Mouse (Mus musculus) midbrain, embryonic 12.5 days (tissue): ENCODE results near the gene Nufip2. TPM values are rescaled to one million over a fixed set of nuclear protein-coding genes. Genes with fewer than 3 reads are reported as not detected.

Experiments used
- ATAC-seq: fragments of 200-750 bp; cut with Nextera tagmentation; 2 replicates; pipeline ENCODE4 v1.8.0; 2017; ENCODE audit warnings: low read depth, moderate TSS enrichment, moderate library complexity; ENCODE audit not compliant: low FRiP score
- H3K27ac ChIP-seq: fragments of 300-500 bp; sonication (generic); replicated peaks from 2 replicates; pipeline ENCODE4 v1.5.1; 2016; ENCODE audit warnings: mild to moderate bottlenecking
- H3K27me3 ChIP-seq: fragments of 300-500 bp; sonication (generic); 2 replicates; pipeline ENCODE4 v1.6.1; 2016; ENCODE audit warnings: mild to moderate bottlenecking
- H3K36me3 ChIP-seq: fragments of 300-500 bp; sonication (generic); 2 replicates; pipeline ENCODE4 v1.6.1; 2016
- H3K4me1 ChIP-seq: fragments of 300-500 bp; sonication (generic); 2 replicates; pipeline ENCODE4 v1.6.1; 2016
- H3K4me2 ChIP-seq: fragments of 300-500 bp; sonication (generic); replicated peaks from 2 replicates; pipeline ENCODE4 v1.6.1; 2016; ENCODE audit warnings: mild to moderate bottlenecking, moderate library complexity
- H3K4me3 ChIP-seq: fragments of 300-500 bp; sonication (generic); 2 replicates; pipeline ENCODE4 v1.5.1; 2016; ENCODE audit warnings: mild to moderate bottlenecking
- H3K9ac ChIP-seq: fragments of 300-500 bp; sonication (generic); replicated peaks from 2 replicates; pipeline ENCODE4 v1.6.1; 2016; ENCODE audit warnings: mild to moderate bottlenecking, moderate library complexity
- H3K9me3 ChIP-seq: fragments of 300-500 bp; sonication (generic); 2 replicates; pipeline ENCODE4 v1.6.1; 2016; ENCODE audit warnings: mild to moderate bottlenecking
- WGBS: fragments of 180-500 bp; shearing (Covaris S2); methylation state at CpG from one replicate; pipeline ENCODE4 v1.1.7; 2016; 5-methylcytosine and 5-hydroxymethylcytosine counted together
- polyA plus RNA-seq: library from polyadenylated mRNA; unstranded; fragments of >200 nt; fragmentation: Nextera tagmentation; extraction: Ambion mirVana; gene quantifications from 2 replicates; pipeline ENCODE4 v1.2.1, GENCODE M21; 2016

Gene Nufip2
- polyA plus RNA-seq, 1 experiment from 2014 or later = 5.0 TPM

- H3K27ac ChIP-seq = no peak overlapping the region
- no peak overlapping the region for H3K4me2 ChIP-seq
- ATAC-seq = no peak
- no peaks in the 10 kb centered on the region for H3K27me3 ChIP-seq
- no peaks in the 10 kb centered on the region for H3K36me3 ChIP-seq
- WGBS = 74% methylated on average over 4 of the region's 4 CpGs
- H3K4me1 ChIP-seq = no peaks in the 10 kb centered on the region
- H3K4me3 ChIP-seq = no peak overlapping the region
- no peak overlapping the region for H3K9ac ChIP-seq
- H3K9me3 ChIP-seq = peaks cover 4% of the 10 kb centered on the region; the same call in 1 of the 2 replicates
Measured at GRCm38 (mm10) chr11:77673428-77673991, 12.4 kb upstream of the Nufip2 start.

- Histone ChIP-seq H3K4me3 (no peak overlapping the region), H3K27me3 (peaks cover 7% of the 10 kb centered on the region; the same call in 1 of the 2 replicates), H3K4me1 (peaks cover 3% of the 10 kb centered on the region; the same call in 1 of the 2 replicates), H3K36me3 (no peaks in the 10 kb centered on the region), H3K27ac (no peak overlapping the region), H3K9me3 (no peaks in the 10 kb centered on the region), H3K4me2 (no peak overlapping the region), H3K9ac (no peak overlapping the region)
- whole genome bisulfite sequencing = 5% methylated on average over 2 of the region's 2 CpGs
- no peak for ATAC-seq
Measured at GRCm38 (mm10) chr11:77680018-77680417, 5.9 kb upstream of the Nufip2 start.

- H3K9me3 ChIP-seq = no peaks in the 10 kb centered on the region
- H3K4me2 ChIP-seq = no peak overlapping the region; the same call in 1 of the 2 replicates
- no peak overlapping the region for H3K27ac ChIP-seq
- no peak for ATAC-seq
- H3K36me3 ChIP-seq = no peaks in the 10 kb centered on the region
- peaks cover 11% of the 10 kb centered on the region for H3K4me1 ChIP-seq
- WGBS = 73% methylated on average over 2 of the region's 2 CpGs
- H3K4me3 ChIP-seq = no peak overlapping the region
- no peak overlapping the region for H3K9ac ChIP-seq
- peaks cover 7% of the 10 kb centered on the region; the same call in 1 of the 2 replicates for H3K27me3 ChIP-seq
Measured at GRCm38 (mm10) chr11:77684896-77685295, 1.1 kb upstream of the Nufip2 start.

GRCm38 (mm10) chr11:77686346-77686840 lies 438 bp downstream of the Nufip2 start:
- Histone ChIP-seq H3K9ac (peak overlapping the region; percentile 99), H3K9me3 (no peaks in the 10 kb centered on the region), H3K4me2 (peak overlapping the region; percentile 64), H3K36me3 (peaks cover under 1% of the 10 kb centered on the region; the same call in 1 of the 2 replicates), H3K4me1 (peaks cover 13% of the 10 kb centered on the region), H3K4me3 (peak overlapping the region; percentile 99), H3K27me3 (peaks cover 7% of the 10 kb centered on the region; the same call in 1 of the 2 replicates), H3K27ac (peak overlapping the region; percentile 98)
- WGBS = 1% methylated on average over 21 of the region's 30 CpGs
- ATAC-seq = peak; percentile 55

- Histone ChIP-seq H3K36me3 (peaks cover 6% of the 10 kb centered on the region), H3K4me2 (peak overlapping the region; percentile 64), H3K27ac (peak overlapping the region; percentile 98), H3K9ac (peak overlapping the region; percentile 99), H3K27me3 (peaks cover 7% of the 10 kb centered on the region; the same call in 1 of the 2 replicates), H3K4me3 (peak overlapping the region; percentile 99), H3K4me1 (peaks cover 14% of the 10 kb centered on the region), H3K9me3 (no peaks in the 10 kb centered on the region)
- whole genome bisulfite sequencing = 0% methylated on average over 42 of the region's 76 CpGs
- peak; percentile 28 for ATAC-seq
Measured at GRCm38 (mm10) chr11:77686841-77687540, 1.0 kb downstream of the Nufip2 start.

GRCm38 (mm10) chr11:77687541-77688131 lies 1.7 kb downstream of the Nufip2 start:
- Histone ChIP-seq H3K27ac (peak overlapping the region; percentile 98), H3K9ac (peak overlapping the region; percentile 99), H3K4me2 (peak overlapping the region; percentile 64), H3K36me3 (peaks cover 13% of the 10 kb centered on the region), H3K4me3 (peak overlapping the region; percentile 99), H3K27me3 (peaks cover 5% of the 10 kb centered on the region; the same call in 1 of the 2 replicates), H3K4me1 (peaks cover 20% of the 10 kb centered on the region), H3K9me3 (no peaks in the 10 kb centered on the region)
- ATAC-seq = no peak
- WGBS = under 1% methylated on average over 35 of the region's 40 CpGs

- peaks cover 15% of the 10 kb centered on the region for H3K4me1 ChIP-seq
- no peak overlapping the region for H3K4me3 ChIP-seq
- H3K27me3 ChIP-seq = no peaks in the 10 kb centered on the region
- H3K9me3 ChIP-seq = 0 out of 2 replicates have a peak, but pooled peaks cover 4% of the 10 kb centered on the region
- H3K9ac ChIP-seq = no peak overlapping the region
- peaks cover 53% of the 10 kb centered on the region for H3K36me3 ChIP-seq
- 94% methylated on average over 3 of the region's 3 CpGs for WGBS
- H3K27ac ChIP-seq = no peak overlapping the region
- no peak overlapping the region for H3K4me2 ChIP-seq
- ATAC-seq = no peak
Measured at GRCm38 (mm10) chr11:77693026-77693425, 7.1 kb downstream of the Nufip2 start.

- ATAC-seq = no peak
- no peaks in the 10 kb centered on the region for H3K27me3 ChIP-seq
- no peak overlapping the region for H3K27ac ChIP-seq
- peaks cover 65% of the 10 kb centered on the region for H3K36me3 ChIP-seq
- WGBS = 88% methylated on average over 2 of the region's 2 CpGs
- no peak overlapping the region for H3K4me2 ChIP-seq
- H3K4me3 ChIP-seq = no peak overlapping the region
- H3K9ac ChIP-seq = no peak overlapping the region
- 0 out of 2 replicates have a peak, but pooled peaks cover 4% of the 10 kb centered on the region for H3K9me3 ChIP-seq
- H3K4me1 ChIP-seq = peaks cover 4% of the 10 kb centered on the region
Measured at GRCm38 (mm10) chr11:77697232-77697631, 11.3 kb downstream of the Nufip2 start.

GRCm38 (mm10) chr11:77705920-77706319 lies 20.0 kb downstream of the Nufip2 start:
- WGBS = 94% methylated on average over 3 of the region's 3 CpGs
- no peak overlapping the region for H3K9ac ChIP-seq
- no peaks in the 10 kb centered on the region for H3K9me3 ChIP-seq
- ATAC-seq = no peak
- H3K27me3 ChIP-seq = no peaks in the 10 kb centered on the region
- no peak overlapping the region for H3K4me2 ChIP-seq
- no peak overlapping the region for H3K27ac ChIP-seq
- no peak overlapping the region for H3K4me3 ChIP-seq
- H3K36me3 ChIP-seq = peaks cover 43% of the 10 kb centered on the region
- no peaks in the 10 kb centered on the region for H3K4me1 ChIP-seq

GRCm38 (mm10) chr11:77709039-77709438 lies 23.1 kb downstream of the Nufip2 start:
- Histone ChIP-seq H3K27ac (no peak overlapping the region), H3K9me3 (no peaks in the 10 kb centered on the region), H3K4me1 (no peaks in the 10 kb centered on the region), H3K4me3 (no peak overlapping the region), H3K36me3 (peaks cover 33% of the 10 kb centered on the region), H3K4me2 (no peak overlapping the region), H3K27me3 (no peaks in the 10 kb centered on the region), H3K9ac (no peak overlapping the region)
- no peak for ATAC-seq
- 83% methylated on average over 3 of the region's 3 CpGs for WGBS

- Histone ChIP-seq H3K27ac (no peak overlapping the region), H3K4me2 (no peak overlapping the region), H3K4me3 (no peak overlapping the region), H3K4me1 (no peaks in the 10 kb centered on the region), H3K36me3 (0 out of 2 replicates have a peak, but pooled peaks cover 4% of the 10 kb centered on the region), H3K9me3 (no peaks in the 10 kb centered on the region), H3K9ac (no peak overlapping the region), H3K27me3 (no peaks in the 10 kb centered on the region)
- 96% methylated on average over 3 of the region's 3 CpGs for WGBS
- no peak for ATAC-seq
Measured at GRCm38 (mm10) chr11:77713736-77714135, 27.8 kb downstream of the Nufip2 start.

GRCm38 (mm10) chr11:77719055-77719454 lies 33.1 kb downstream of the Nufip2 start:
- H3K27me3 ChIP-seq = no peaks in the 10 kb centered on the region
- no peaks in the 10 kb centered on the region for H3K36me3 ChIP-seq
- H3K9me3 ChIP-seq = no peaks in the 10 kb centered on the region
- no peak overlapping the region for H3K27ac ChIP-seq
- H3K4me2 ChIP-seq = no peak overlapping the region
- no peaks in the 10 kb centered on the region for H3K4me1 ChIP-seq
- no peak for ATAC-seq
- no peak overlapping the region for H3K4me3 ChIP-seq
- WGBS = 93% methylated on average over 2 of the region's 2 CpGs
- no peak overlapping the region for H3K9ac ChIP-seq
